Mouse (Mus musculus) CH12.LX (cell line): Measurements from ENCODE around the gene Fam76b. TPM values are rescaled to one million over a fixed set of nuclear protein-coding genes. Genes with fewer than 3 reads are reported as not detected.

ENCODE experiments used
- DNase-seq: peaks from one replicate; pipeline ENCODE4 v3.0.0-alpha.2; 2013; ENCODE audit errors: extremely low read depth
- H3K27ac ChIP-seq: 2 replicates; pipeline ENCODE4 v1.5.1; 2012; ENCODE audit warnings: low read depth, mild to moderate bottlenecking, control low read depth, moderate library complexity; ENCODE audit not compliant: insufficient read depth
- H3K27me3 ChIP-seq: replicated peaks from 2 replicates; pipeline ENCODE3; 2012; ENCODE audit warnings: inconsistent platforms
- H3K36me3 ChIP-seq, 2 experiments: replicated peaks in 1 of 2; 2 replicates each; pipeline versions ENCODE3 to v1.6.1; 2012; ENCODE audit warnings: inconsistent platforms in 1 of 2, low read length in 1 of 2, mild to moderate bottlenecking in 1 of 2, mixed read lengths in 1 of 2, moderate library complexity in 1 of 2; ENCODE audit not compliant: control insufficient read depth in 1 of 2, insufficient read depth in 1 of 2
- H3K4me1 ChIP-seq, 2 experiments: 2 replicates each; pipeline ENCODE4 v1.6.1; 2012; ENCODE audit warnings: inconsistent platforms in 1 of 2, moderate library complexity in 1 of 2; ENCODE audit not compliant: insufficient read depth in 2 of 2, control insufficient read depth in 1 of 2
- H3K4me2 ChIP-seq: 2 replicates; pipeline ENCODE4 v1.6.1; 2012; ENCODE audit warnings: low read depth, mild to moderate bottlenecking, control low read depth; ENCODE audit not compliant: poor library complexity, insufficient read depth, severe bottlenecking
- H3K4me3 ChIP-seq, 3 experiments: fragments of 150-350 bp in 1 of 3; sonication (generic) in 1 of 3; replicated peaks in 1 of 3; 2 replicates each; pipeline versions ENCODE3 to v1.5.1; 2011 to 2012; ENCODE audit warnings: low read depth in 2 of 3, low read length in 2 of 3, mild to moderate bottlenecking in 2 of 3, moderate library complexity in 2 of 3, control low read depth in 1 of 3, improper control_type of control experiment in 1 of 3, inconsistent platforms in 1 of 3, mixed read lengths in 1 of 3; ENCODE audit not compliant: poor library complexity in 1 of 3
- H3K79me2 ChIP-seq: replicated peaks from 2 replicates; pipeline ENCODE4 v1.6.1; 2012; ENCODE audit warnings: mild to moderate bottlenecking, moderate library complexity; ENCODE audit not compliant: control insufficient read depth, poor library complexity, insufficient read depth, severe bottlenecking; ENCODE audit errors: extremely low read depth
- H3K9ac ChIP-seq: 2 replicates; pipeline ENCODE4 v1.6.1; 2012; ENCODE audit warnings: low read depth, mild to moderate bottlenecking, control low read depth, moderate library complexity; ENCODE audit not compliant: insufficient read depth
- H3K9me3 ChIP-seq: replicated peaks from 2 replicates; pipeline ENCODE3; 2012; ENCODE audit warnings: low read length, inconsistent platforms, mixed read lengths
- CHD2 ChIP-seq: IDR thresholded peaks from 2 replicates; pipeline ENCODE4 v1.6.1; 2011; ENCODE audit warnings: low read length, improper control_type of control experiment
- CTCF ChIP-seq, 2 experiments: IDR thresholded peaks in 1 of 2; conservative IDR thresholded peaks in 1 of 2; 2 replicates each; pipeline ENCODE4 v1.5.1; 2011 to 2012; ENCODE audit warnings: low read depth in 2 of 2, low read length in 2 of 2, improper control_type of control experiment in 1 of 2, inconsistent platforms in 1 of 2, mild to moderate bottlenecking in 1 of 2, moderate library complexity in 1 of 2
- E2F4 ChIP-seq: IDR thresholded peaks from 2 replicates; pipeline ENCODE4 v1.6.1; 2011; ENCODE audit warnings: low read depth, low read length, improper control_type of control experiment; ENCODE audit not compliant: insufficient replicate concordance
- ELF1 ChIP-seq: IDR thresholded peaks from 2 replicates; pipeline ENCODE4 v1.6.1; 2014; ENCODE audit warnings: low read depth, mild to moderate bottlenecking, inconsistent platforms, low read length, improper control_type of control experiment
- ETS1 ChIP-seq: conservative IDR thresholded peaks from 2 replicates; pipeline ENCODE4 v1.6.1; 2012; ENCODE audit warnings: low read depth, mild to moderate bottlenecking, inconsistent platforms, low read length, improper control_type of control experiment, moderate library complexity
- IRF4 ChIP-seq: IDR thresholded peaks from 2 replicates; pipeline ENCODE4 v1.6.1; 2014; ENCODE audit warnings: low read depth, mild to moderate bottlenecking, inconsistent platforms, low read length, improper control_type of control experiment
- JUND ChIP-seq: conservative IDR thresholded peaks from 2 replicates; pipeline ENCODE4 v1.6.1; 2011; ENCODE audit warnings: low read depth, low read length, improper control_type of control experiment
- MAFK ChIP-seq: IDR thresholded peaks from 2 replicates; pipeline ENCODE4 v1.6.1; 2011; ENCODE audit warnings: low read length, improper control_type of control experiment; ENCODE audit not compliant: insufficient replicate concordance
- MAX ChIP-seq: IDR thresholded peaks from 2 replicates; pipeline ENCODE4 v1.6.1; 2011; ENCODE audit warnings: low read length, improper control_type of control experiment
- MAZ ChIP-seq: IDR thresholded peaks from 2 replicates; pipeline ENCODE4 v1.6.1; 2012; ENCODE audit warnings: low read depth, mild to moderate bottlenecking, inconsistent platforms, low read length, improper control_type of control experiment, moderate library complexity
- MEF2A ChIP-seq: IDR thresholded peaks from 2 replicates; pipeline ENCODE4 v1.6.1; 2014; ENCODE audit warnings: low read depth, mild to moderate bottlenecking, inconsistent platforms, low read length, improper control_type of control experiment, borderline replicate concordance
- MYC ChIP-seq: IDR thresholded peaks from 2 replicates; pipeline ENCODE4 v1.6.1; 2011; ENCODE audit warnings: low read depth, mild to moderate bottlenecking, improper control_type of control experiment, low read length
- POLR2A ChIP-seq: IDR thresholded peaks from 2 replicates; pipeline ENCODE4 v1.6.1; 2011; ENCODE audit warnings: low read depth, mild to moderate bottlenecking, improper control_type of control experiment, low read length
- POLR2AphosphoS2 ChIP-seq: IDR thresholded peaks from 2 replicates; pipeline ENCODE4 v1.6.1; 2011; ENCODE audit warnings: low read depth, low read length, improper control_type of control experiment
- RCOR1 ChIP-seq: conservative IDR thresholded peaks from 2 replicates; pipeline ENCODE4 v1.6.1; 2012; ENCODE audit warnings: low read depth, mild to moderate bottlenecking, inconsistent platforms, low read length, improper control_type of control experiment
- TCF12 ChIP-seq: IDR thresholded peaks from 2 replicates; pipeline ENCODE4 v1.6.1; 2014; ENCODE audit warnings: low read depth, mild to moderate bottlenecking, inconsistent platforms, low read length, improper control_type of control experiment
- UBTF ChIP-seq: IDR thresholded peaks from 2 replicates; pipeline ENCODE4 v1.6.1; 2012; ENCODE audit warnings: low read depth, mild to moderate bottlenecking, inconsistent platforms, low read length, improper control_type of control experiment, moderate library complexity
- USF1 ChIP-seq: IDR thresholded peaks from 2 replicates; pipeline ENCODE4 v1.6.1; 2014; ENCODE audit warnings: low read depth, mild to moderate bottlenecking, inconsistent platforms, low read length, improper control_type of control experiment
- USF2 ChIP-seq: conservative IDR thresholded peaks from 2 replicates; pipeline ENCODE4 v1.6.1; 2011; ENCODE audit warnings: low read depth, low read length, improper control_type of control experiment
- ZC3H11A ChIP-seq: IDR thresholded peaks from 2 replicates; pipeline ENCODE4 v1.6.1; 2012; ENCODE audit warnings: low read depth, mild to moderate bottlenecking, inconsistent platforms, low read length, improper control_type of control experiment
- ZKSCAN1 ChIP-seq: IDR thresholded peaks from 2 replicates; pipeline ENCODE4 v1.6.1; 2012; ENCODE audit warnings: low read depth, inconsistent platforms, low read length, improper control_type of control experiment, borderline replicate concordance
- ZMIZ1 ChIP-seq: IDR thresholded peaks from 2 replicates; pipeline ENCODE4 v1.6.1; 2012; ENCODE audit warnings: low read depth, mild to moderate bottlenecking, inconsistent platforms, low read length, improper control_type of control experiment
- dilution Hi-C: fragments of 300-500 bp; cut with MboI; formaldehyde crosslinking; loops from 2 replicates; pipeline ENCODE4 v1.14.3; 2020; ENCODE audit warnings: low sequenced_read_pairs; ENCODE audit not compliant: extremely low pct_unique_long_range_greater_than_20kb, extremely low pct_ligation_motif_present
- in situ Hi-C: fragments of 300-500 bp; cut with MboI; formaldehyde crosslinking; loops from 3 replicates; pipeline ENCODE4 v1.14.3; 2019; ENCODE audit warnings: low sequenced_read_pairs, low pct_ligation_motif_present, low pct_unique_long_range_greater_than_20kb, mixed read lengths
- polyA plus RNA-seq: library from polyadenylated mRNA; unstranded; fragments of >175 nt; gene quantifications from 2 replicates; pipeline ENCODE4 v1.2.1, GENCODE M21; 2012; ENCODE audit warnings: low read depth; ENCODE audit not compliant: insufficient read length
- total RNA-seq, 2 experiments: library from RNA; depleted of rRNA; stranded (reverse); fragments of 300-350 nt in 1 of 2; fragments of >200 nt in 1 of 2; gene quantifications; 2 replicates each; pipeline ENCODE4 v1.2.3; 2012 to 2014

The Fam76b gene
- total and polyA plus RNA-seq, 3 experiments = 12.6 to 36.2 (median 31.7) TPM

- TF ChIP-seq POLR2A (no peak), MAFK (no peak), MYC (no peak), MAX (no peak), CTCF (conservative IDR thresholded peaks at IDR 0.05 in 1 of 2, IDR thresholded peaks at IDR 0.05 in 1 of 2; ENCODE audit: low read depth in 2 of 2, low read length in 2 of 2) (peak in 1 of 2 experiments; percentile 9; a peak in 1 of 4 replicates), CHD2 (no peak), MAZ (no peak), ETS1 (no peak)
- Histone ChIP-seq H3K36me3 (no peaks in the 10 kb centered on the region), H3K9me3 (peaks cover 6% of the 10 kb centered on the region), H3K27me3 (no peaks in the 10 kb centered on the region), H3K4me3 (no peak overlapping the region), H3K27ac (no peak overlapping the region), H3K4me1 (peaks cover 0 to 19% of the 10 kb centered on the region in 2 experiments; a peak in 2 of 4 replicates), H3K79me2 (no peaks in the 10 kb centered on the region), H3K9ac (no peak overlapping the region), H3K4me2 (no peak overlapping the region)
- in situ Hi-C loops (loop anchor here (25.0 kb wide), 2 partner anchors 270 to 795 kb away; no protein-coding TSS in a partner anchor), dilution Hi-C loops (no loop called here)
- no peak for DNase-seq
Observed at GRCm38 (mm10) chr9:13891888-13892287, 64.4 kb downstream of the Fam76b start.

- DNase-seq = no peak
- peaks cover 0 to 19% of the 10 kb centered on the region in 2 experiments; a peak in 2 of 4 replicates for H3K4me1 ChIP-seq
- no peak overlapping the region for H3K9ac ChIP-seq
- in situ Hi-C loops = loop anchor here (25.0 kb wide), 2 partner anchors 269 to 794 kb away; no protein-coding TSS in a partner anchor
- no peaks in the 10 kb centered on the region for H3K27me3 ChIP-seq
- no peak overlapping the region for H3K4me3 ChIP-seq
- TF ChIP-seq E2F4 (no peak), CTCF (conservative IDR thresholded peaks at IDR 0.05 in 1 of 2, IDR thresholded peaks at IDR 0.05 in 1 of 2; ENCODE audit: low read depth in 2 of 2, low read length in 2 of 2) (no peak), JUND (no peak), IRF4 (no peak), ELF1 (no peak), UBTF (no peak), USF1 (no peak), ZC3H11A (no peak), MEF2A (no peak), CHD2 (no peak), MYC (no peak), ZKSCAN1 (no peak), POLR2AphosphoS2 (no peak), TCF12 (no peak), USF2 (no peak), RCOR1 (no peak), MAZ (no peak), ZMIZ1 (no peak), MAX (no peak), ETS1 (no peak)
- TF ChIP-seq, all 38 proteins: peak for 0
- Histone ChIP-seq H3K36me3 (no peaks in the 10 kb centered on the region), H3K27ac (no peak overlapping the region), H3K9me3 (peaks cover 6% of the 10 kb centered on the region), H3K79me2 (no peaks in the 10 kb centered on the region), H3K4me2 (no peak overlapping the region)
- dilution Hi-C loops = no loop called here
Observed at GRCm38 (mm10) chr9:13893044-13893443, 65.5 kb downstream of the Fam76b start.
